Mouse (Mus musculus) stomach, postnatal 0 days (tissue): ENCODE data around the gene Spg11. TPM values are rescaled to one million over a fixed set of nuclear protein-coding genes. Genes with fewer than 3 reads are reported as not detected.
"Not testable (repeated sequence)": the region's sequence is repeated elsewhere in the genome, so short reads cannot be mapped to it uniquely, and the experiment has no call there.

Experiments used
- ATAC-seq: fragments of 200-750 bp; cut with Nextera tagmentation; 2 replicates; pipeline ENCODE4 v1.8.0; 2017; ENCODE audit not compliant: low FRiP score, low TSS enrichment
- DNase-seq: peaks from one replicate; pipeline ENCODE4 v3.0.0-alpha.2; 2016; ENCODE audit warnings: low spot score
- H3K27ac ChIP-seq: fragments of 300-500 bp; sonication (generic); replicated peaks from 2 replicates; pipeline ENCODE4 v1.5.1; 2014; ENCODE audit warnings: mild to moderate bottlenecking, control low read depth
- H3K27me3 ChIP-seq: fragments of 300-500 bp; sonication (generic); 2 replicates; pipeline ENCODE4 v1.6.1; 2014; ENCODE audit warnings: low read length; ENCODE audit not compliant: control insufficient read depth, insufficient read depth
- H3K36me3 ChIP-seq: fragments of 300-500 bp; sonication (generic); 2 replicates; pipeline ENCODE4 v1.6.1; 2014; ENCODE audit warnings: low read length, mixed read lengths; ENCODE audit not compliant: control insufficient read depth, insufficient read depth
- H3K4me1 ChIP-seq: fragments of 300-500 bp; sonication (generic); replicated peaks from 2 replicates; pipeline ENCODE4 v1.6.1; 2014; ENCODE audit warnings: antibody characterized with exemption; ENCODE audit not compliant: control insufficient read depth, insufficient read depth
- H3K4me2 ChIP-seq: fragments of 300-500 bp; sonication (generic); replicated peaks from 2 replicates; pipeline ENCODE4 v1.6.1; 2014; ENCODE audit warnings: low read depth, mild to moderate bottlenecking, control low read depth, moderate library complexity
- H3K4me3 ChIP-seq: fragments of 300-500 bp; sonication (generic); 2 replicates; pipeline ENCODE4 v1.5.1; 2014; ENCODE audit warnings: low read depth, low read length, control low read depth
- H3K9ac ChIP-seq: fragments of 300-500 bp; sonication (generic); 2 replicates; pipeline ENCODE4 v1.6.1; 2014; ENCODE audit warnings: mild to moderate bottlenecking, low read length, control low read depth, mixed read lengths
- H3K9me3 ChIP-seq: fragments of 300-500 bp; sonication (generic); 2 replicates; pipeline ENCODE4 v1.6.1; 2016; ENCODE audit warnings: low read length; ENCODE audit not compliant: control insufficient read depth
- CTCF ChIP-seq: IDR thresholded peaks from 2 replicates; pipeline ENCODE4 v1.5.1; 2016; ENCODE audit warnings: antibody characterized with exemption, low read depth, mild to moderate bottlenecking, moderate library complexity
- EP300 ChIP-seq: optimal IDR thresholded peaks from 2 replicates; pipeline ENCODE3; 2016; ENCODE audit warnings: antibody characterized with exemption
- WGBS: fragments of 180-500 bp; shearing (Covaris S2); extraction: QIAGEN DNeasy Blood & Tissue Kit; methylation state at CpG from one replicate; pipeline ENCODE4 v1.1.7; 2014; 5-methylcytosine and 5-hydroxymethylcytosine counted together
- polyA plus RNA-seq: library from polyadenylated mRNA; unstranded; fragments of >200 nt; fragmentation: Nextera tagmentation; extraction: Ambion mirVana; gene quantifications from 2 replicates; pipeline ENCODE4 v1.2.1, GENCODE M21; 2015

Spg11 gene
- polyA plus RNA-seq, 1 experiment from 2014 or later: 3.2 TPM

DNA sequence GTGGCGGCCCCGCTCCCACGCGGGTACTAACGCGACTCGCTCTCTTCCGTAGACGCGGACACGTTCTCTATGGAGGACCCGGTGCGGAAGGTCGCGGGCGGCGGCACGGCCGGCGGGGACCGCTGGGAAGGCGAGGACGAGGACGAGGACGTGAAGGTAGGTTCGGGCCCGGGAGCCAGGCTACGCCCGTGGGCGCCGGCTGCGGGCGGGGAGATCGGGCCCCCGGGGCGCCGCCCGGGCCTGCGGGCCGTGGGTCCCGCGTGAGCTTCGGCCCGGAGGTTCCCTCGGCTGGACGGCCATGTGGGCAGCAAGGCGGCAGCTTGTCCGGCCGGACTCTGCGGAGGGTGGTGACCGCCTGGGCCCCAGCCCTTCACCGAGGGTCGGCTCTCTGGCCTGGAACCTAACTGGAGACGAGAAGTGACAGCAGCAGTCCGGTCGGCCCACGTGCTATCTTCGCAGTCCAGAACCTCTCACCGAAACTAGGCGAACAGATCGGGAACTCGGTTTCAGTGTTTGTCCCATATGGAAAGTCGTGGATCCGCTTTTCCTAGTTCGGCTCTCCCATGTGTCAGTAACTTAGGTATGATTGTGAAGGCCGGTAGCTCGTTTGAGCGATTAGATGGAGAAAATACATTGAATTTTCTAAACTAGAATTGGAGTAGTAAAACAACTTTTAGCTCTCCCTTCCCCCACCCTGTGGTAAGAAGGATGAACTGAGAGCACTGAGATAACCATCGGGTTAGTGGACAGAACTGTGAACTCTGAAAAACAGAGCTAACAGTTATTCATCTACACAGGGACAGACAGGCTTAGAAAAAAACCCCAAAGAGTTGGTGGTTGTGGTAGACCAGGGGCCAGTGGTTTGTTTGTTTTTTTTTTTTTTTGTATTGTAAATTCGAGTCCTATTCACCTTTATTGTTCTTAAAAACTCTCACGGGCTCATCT is 89.2 kb downstream of the Spg11 start:
- WGBS: under 1% methylated on average over 55 of the region's 71 CpGs
- peak; percentile 60 for DNase-seq

DNA sequence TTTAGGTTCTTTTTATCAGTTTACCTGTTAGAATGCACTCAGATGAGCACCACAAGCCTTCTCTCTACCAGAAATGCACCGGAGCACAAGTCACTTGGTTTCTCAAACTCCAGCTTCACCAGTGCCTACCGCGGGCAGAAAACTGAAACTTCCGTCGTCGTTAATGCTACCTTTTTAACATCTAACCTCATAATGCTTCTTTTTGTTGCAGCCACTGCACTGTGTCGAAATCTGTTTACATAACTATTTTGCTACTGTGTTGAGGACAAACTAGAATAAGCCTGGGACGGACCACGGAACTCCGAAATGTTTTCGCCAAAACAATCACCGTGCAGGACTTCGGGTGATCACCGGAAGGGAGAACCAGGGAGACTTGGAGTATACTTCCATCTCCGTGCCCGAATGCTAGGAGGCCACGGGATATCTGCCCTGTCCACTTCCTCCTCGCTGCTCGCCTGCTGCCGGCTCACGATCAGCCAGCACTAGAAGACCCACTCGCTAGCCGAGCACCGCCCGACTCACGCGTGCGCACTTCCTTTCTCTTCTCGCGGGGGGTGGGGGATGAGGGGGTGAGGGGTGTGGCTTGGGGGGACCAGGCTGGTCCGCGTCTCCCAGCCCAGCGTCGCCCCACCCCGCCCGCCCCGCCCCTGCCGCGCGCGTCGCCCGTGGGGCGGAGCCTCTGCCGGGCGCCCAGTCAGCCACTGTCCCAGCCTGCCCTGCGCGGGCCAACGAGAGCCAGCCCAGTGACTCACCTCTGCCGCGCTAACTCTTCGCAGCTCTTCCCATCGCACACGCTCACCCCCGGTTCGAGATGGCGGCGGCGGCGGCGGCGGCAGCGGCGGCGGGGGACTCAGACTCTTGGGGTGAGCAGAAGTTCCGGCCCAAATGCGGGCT is 90.1 kb downstream of the Spg11 start, which contains the start of gene Eif3j1:
Eif3j1 (plus strand) TSS at position 685 of the 894 bp plus-strand sequence.
- peak within 1 kb of the TSS; percentile 90 for H3K9ac ChIP-seq
- peak; percentile 98 for DNase-seq
- ATAC-seq: peak; percentile 99
- H3K36me3 ChIP-seq: no peaks in the 10 kb centered on the region
- H3K27ac ChIP-seq: peak within 1 kb of the TSS; percentile 93
- H3K4me1 ChIP-seq: no peaks in the 10 kb centered on the region
- peak within 1 kb of the TSS; percentile 70 for H3K4me2 ChIP-seq
- H3K4me3 ChIP-seq: peak within 1 kb of the TSS; percentile 84
- TF ChIP-seq EP300 (no peak), CTCF (no peak; the same call in 1 of the 2 replicates)
- no peaks in the 10 kb centered on the region for H3K9me3 ChIP-seq
- whole genome bisulfite sequencing: under 1% methylated on average over 36 of the region's 67 CpGs
- no peaks in the 10 kb centered on the region for H3K27me3 ChIP-seq

More for the DNA sequence above, 89.2 kb downstream of the Spg11 start:
- Histone ChIP-seq H3K27me3 (no peaks in the 10 kb centered on the region), H3K4me2 (peak overlapping the region; percentile 70), H3K27ac (peak overlapping the region; percentile 93), H3K9me3 (no peaks in the 10 kb centered on the region), H3K4me1 (no peaks in the 10 kb centered on the region), H3K9ac (peak overlapping the region; percentile 90), H3K4me3 (peak overlapping the region; percentile 84), H3K36me3 (no peaks in the 10 kb centered on the region)
- TF ChIP-seq EP300 (no peak), CTCF (no peak)
- ATAC-seq: peak; percentile 59

DNA sequence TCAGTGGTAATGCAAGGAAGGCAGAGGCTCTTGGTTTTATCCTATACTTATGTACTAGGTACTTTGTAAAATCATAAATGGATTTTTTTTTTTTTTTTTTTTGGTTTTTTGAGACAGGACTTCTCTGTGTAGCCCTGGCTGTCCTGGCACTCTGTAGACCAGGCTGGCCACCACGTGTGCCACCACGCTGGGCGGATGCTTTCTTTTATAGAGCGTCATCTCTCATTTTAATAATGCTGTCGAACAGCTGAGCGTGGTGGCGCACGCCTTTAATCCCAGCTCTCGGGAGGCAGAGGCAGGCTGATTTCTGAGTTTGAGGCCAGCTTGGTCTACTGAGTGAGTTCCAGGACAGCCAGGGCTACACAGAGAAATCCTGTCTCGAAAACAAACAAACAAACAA is 91.1 kb downstream of the Spg11 start:
- H3K36me3 ChIP-seq, DNase-seq, H3K4me2 ChIP-seq, H3K4me1 ChIP-seq, H3K27ac ChIP-seq, H3K4me3 ChIP-seq, H3K27me3 ChIP-seq, H3K9ac ChIP-seq, H3K9me3 ChIP-seq, ATAC-seq: not testable (repeated sequence)
- WGBS: 92% methylated on average over 10 of the region's 10 CpGs

- ATAC-seq (no peak), DNase-seq (no peak)
- TF ChIP-seq CTCF: peak; percentile 52
- TF ChIP-seq EP300: no peak
- H3K4me1 ChIP-seq: no peaks in the 10 kb centered on the region
- no peaks in the 10 kb centered on the region for H3K9me3 ChIP-seq
- H3K36me3 ChIP-seq: no peaks in the 10 kb centered on the region
- H3K9ac ChIP-seq: no peak overlapping the region
- no peak overlapping the region for H3K4me2 ChIP-seq
- H3K27me3 ChIP-seq: no peaks in the 10 kb centered on the region
- no peak overlapping the region for H3K27ac ChIP-seq
- no peak overlapping the region for H3K4me3 ChIP-seq
- 82% methylated on average over 2 of the region's 2 CpGs for WGBS
These were observed 95.9 kb downstream of the Spg11 start for GRCm38 (mm10) chr2:122022284-122022683.

- WGBS: 29% methylated on average over 1 of the region's 1 CpGs
- no peak overlapping the region for H3K9ac ChIP-seq
- H3K27me3 ChIP-seq: no peaks in the 10 kb centered on the region
- H3K9me3 ChIP-seq: no peaks in the 10 kb centered on the region
- no peaks in the 10 kb centered on the region for H3K36me3 ChIP-seq
- TF ChIP-seq CTCF (no peak), EP300 (no peak)
- no peak overlapping the region for H3K4me3 ChIP-seq
- no peaks in the 10 kb centered on the region for H3K4me1 ChIP-seq
- no peak overlapping the region for H3K27ac ChIP-seq
- no peak for ATAC-seq
- no peak overlapping the region for H3K4me2 ChIP-seq
- DNase-seq: no peak
These were observed 99.5 kb downstream of the Spg11 start for GRCm38 (mm10) chr2:122018705-122019104.
